Mouse (Mus musculus) thymus, postnatal 0 days (tissue): ENCODE data around the gene Anxa9. TPM values are rescaled to one million over a fixed set of nuclear protein-coding genes. Genes with fewer than 3 reads are reported as not detected.
"Not testable (repeated sequence)": the region's sequence is repeated elsewhere in the genome, so short reads cannot be mapped to it uniquely, and the experiment has no call there.

ENCODE experiments used
- DNase-seq: peaks from one replicate; pipeline ENCODE4 v3.0.0-alpha.2; 2015; ENCODE audit warnings: low spot score
- polyA plus RNA-seq: library from polyadenylated mRNA; unstranded; fragments of >200 nt; fragmentation: Nextera tagmentation; extraction: Ambion mirVana; gene quantifications from 2 replicates; pipeline ENCODE4 v1.2.1, GENCODE M21; 2015

Gene Anxa9
- polyA plus RNA-seq = 0.50 and 0.73 TPM in 2 replicates

DNA sequence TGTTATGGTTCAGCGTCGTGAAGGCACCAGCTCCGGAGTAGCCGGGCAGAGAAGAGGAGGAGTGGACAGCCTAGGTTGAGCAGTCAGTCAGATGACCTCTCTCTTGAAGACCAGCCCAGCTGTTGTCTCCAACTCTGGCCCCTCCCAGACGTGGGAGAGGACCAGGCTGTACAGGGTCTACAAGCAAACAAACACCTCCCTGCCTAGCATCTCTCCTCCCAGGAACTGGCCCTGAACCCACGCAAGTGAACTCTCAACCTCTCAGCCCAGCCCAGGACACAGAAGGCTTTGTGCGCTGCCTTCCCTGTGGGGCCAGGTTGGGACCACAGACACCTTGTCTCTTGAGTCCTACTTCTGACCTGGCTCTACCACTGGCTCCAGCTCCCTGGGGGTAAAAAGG is at the start of gene Anxa9:
Gene Anxa9, minus strand, starts transcription at position 77 of the 400 bp plus-strand sequence.
- DNase-seq = no peak

- DNase-seq = not testable (repeated sequence)
These were observed 49.1 kb upstream of the Anxa9 start for GRCm38 (mm10) chr3:95355911-95356544.

GRCm38 (mm10) chr3:95349491-95349890 is 42.5 kb upstream of the Anxa9 start:
- DNase-seq = peak; percentile 71

- not testable (repeated sequence) for DNase-seq
These were observed 41.4 kb upstream of the Anxa9 start for GRCm38 (mm10) chr3:95348343-95348742.

DNA sequence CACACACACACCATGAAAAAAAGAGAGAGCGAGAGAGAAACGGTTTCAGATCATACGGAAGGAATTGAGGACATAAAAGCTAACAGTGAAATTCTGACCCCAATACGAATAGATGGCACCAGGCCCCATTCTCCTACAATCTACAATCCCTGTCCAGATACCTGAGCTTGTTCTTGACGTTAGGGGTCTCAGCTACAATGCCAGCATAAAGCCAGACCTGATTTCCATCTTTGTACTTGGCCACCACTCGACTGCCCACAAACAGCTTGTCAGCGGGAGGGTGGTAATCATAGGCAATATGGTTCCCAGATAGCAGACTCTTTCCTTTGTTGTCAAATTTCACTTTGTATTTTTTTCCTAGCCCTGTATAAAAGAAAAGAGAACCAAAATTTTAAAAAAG is 39.5 kb upstream of the Anxa9 start:
- no peak for DNase-seq

- not testable (repeated sequence) for DNase-seq
These were observed 36.5 kb upstream of the Anxa9 start for GRCm38 (mm10) chr3:95343356-95344000.

DNA sequence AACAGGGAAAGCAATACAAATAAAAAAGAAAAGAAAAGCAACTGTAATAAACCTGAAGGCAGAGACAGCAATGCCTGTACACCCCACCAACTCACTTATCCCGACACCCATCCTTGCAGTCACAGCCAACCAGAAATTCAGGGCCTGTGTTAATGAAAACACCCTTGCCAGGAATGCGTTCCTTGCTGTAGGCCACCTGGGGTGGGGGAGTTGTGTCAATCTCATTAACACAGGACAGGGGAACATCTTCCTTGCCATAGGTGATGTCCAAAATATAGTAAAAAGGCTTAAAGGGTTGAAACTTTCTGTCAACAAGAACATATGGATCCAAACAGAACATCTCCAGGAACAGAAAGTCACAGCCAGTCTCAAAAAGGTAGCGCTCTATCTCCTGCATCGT is 31.3 kb upstream of the Anxa9 start:
- DNase-seq = no peak

DNA sequence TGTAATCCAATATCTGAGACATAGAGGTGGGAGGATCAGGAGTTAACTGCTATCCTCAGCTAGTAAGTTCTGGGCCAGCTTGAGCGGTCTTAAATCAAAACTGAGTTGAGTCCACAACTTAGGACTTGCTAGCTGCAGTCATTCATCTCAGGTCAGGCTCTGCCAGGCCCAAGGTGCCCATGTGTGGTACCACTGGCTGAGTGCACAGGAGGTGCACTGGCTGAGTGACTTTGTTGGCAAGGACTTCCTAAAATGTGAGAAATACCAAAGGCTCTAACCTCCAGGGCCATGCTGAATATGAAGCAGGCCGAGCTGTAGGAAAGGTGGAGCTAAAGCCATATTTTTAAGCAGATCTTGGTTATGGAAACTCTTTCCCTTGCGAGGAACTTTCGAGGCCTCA is 30.4 kb upstream of the Anxa9 start:
- DNase-seq = no peak

- no peak for DNase-seq
These were observed 24.6 kb upstream of the Anxa9 start for GRCm38 (mm10) chr3:95331528-95331927.

DNA sequence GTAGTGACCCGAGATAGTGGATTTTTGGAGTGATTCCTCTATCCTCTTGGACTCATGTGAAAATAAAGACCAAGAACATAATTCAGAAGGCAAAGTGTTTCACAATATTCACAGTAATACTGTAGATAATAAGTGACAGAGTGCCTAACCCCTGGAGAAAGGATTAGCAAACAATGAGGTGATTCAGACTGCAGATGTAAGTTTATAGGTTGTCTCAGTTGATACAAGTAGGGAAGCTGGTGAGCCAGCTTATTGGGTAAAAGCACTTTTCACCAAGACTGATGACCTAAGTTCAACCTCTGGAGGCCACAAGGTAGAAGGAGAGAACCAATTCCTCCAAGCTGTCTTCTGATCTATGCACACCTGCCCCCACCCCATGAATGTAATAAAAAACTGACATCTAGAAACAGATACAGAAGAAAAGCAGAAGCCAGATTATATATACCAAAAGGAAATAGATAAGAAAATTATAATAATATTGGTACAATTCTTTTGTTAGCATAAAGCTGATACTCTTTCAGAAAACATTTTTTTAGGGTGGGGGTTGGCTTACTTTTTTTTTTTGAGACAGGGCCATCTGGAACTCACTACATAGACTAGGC is 21.9 kb upstream of the Anxa9 start:
- DNase-seq = no peak

- no peak for DNase-seq
These were observed 17.6 kb upstream of the Anxa9 start for GRCm38 (mm10) chr3:95324454-95325144.

DNA sequence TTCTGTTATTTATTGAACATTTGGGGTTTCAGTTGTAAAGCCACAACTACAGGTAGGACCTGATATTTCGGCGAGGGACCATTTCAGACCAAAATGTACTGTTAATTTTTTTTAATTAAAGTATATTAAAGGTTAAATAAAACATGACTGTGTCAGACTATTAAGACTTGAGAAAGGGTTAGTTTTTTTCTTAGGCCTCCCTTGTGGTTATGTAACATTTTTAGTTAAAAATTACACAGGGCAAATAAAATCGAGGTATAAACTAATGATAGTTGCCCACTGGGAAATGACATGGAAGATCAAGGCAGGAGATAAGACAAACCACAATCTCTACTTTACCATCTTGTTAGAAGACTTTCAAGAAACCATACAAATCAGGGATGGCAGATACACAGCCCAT is 16.5 kb upstream of the Anxa9 start:
- DNase-seq = no peak

DNA sequence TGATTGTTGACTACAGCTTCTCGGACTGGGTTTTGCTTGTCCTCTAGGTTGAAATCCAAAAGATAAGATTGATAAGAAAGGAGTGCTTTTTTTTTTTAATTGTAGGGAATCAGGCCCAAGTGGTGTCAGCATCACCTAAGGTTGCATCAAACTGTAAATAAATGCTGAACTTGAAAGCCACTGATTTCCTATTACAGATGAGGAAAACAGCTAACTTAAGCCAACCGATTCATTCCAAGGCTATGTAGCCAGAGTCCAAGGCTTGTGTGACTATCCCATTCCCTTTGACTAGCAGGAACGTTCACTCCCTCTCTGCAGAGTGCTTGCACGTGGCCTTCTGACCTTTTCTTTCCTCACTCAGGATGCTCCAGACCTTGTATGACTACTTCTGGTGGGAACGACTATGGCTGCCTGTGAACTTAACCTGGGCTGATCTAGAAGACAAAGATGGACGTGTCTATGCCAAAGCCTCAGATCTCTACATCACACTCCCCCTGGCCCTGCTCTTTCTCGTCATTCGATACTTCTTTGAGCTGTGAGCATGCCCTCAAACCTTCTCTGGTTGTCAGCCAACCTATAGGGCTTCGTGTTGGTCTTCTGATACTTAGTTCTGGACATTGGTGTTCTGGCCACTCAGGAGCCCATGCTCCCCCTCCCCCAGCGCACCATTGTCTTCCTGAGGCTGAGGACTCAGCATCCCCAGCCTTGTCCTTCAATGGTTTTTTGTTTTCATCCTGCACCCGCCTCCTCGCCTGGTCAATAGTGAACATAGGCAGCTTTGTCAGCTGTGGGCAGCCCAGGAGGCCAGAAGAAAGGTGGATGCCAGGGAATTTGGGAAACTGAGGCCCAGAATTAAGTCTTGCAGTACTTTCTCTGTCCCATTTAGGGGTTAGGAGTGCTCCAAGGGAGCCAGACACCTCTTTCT is 13.0 kb upstream of the Anxa9 start:
- no peak for DNase-seq

GRCm38 (mm10) chr3:95319110-95319509 is 12.1 kb upstream of the Anxa9 start:
- no peak for DNase-seq

DNA sequence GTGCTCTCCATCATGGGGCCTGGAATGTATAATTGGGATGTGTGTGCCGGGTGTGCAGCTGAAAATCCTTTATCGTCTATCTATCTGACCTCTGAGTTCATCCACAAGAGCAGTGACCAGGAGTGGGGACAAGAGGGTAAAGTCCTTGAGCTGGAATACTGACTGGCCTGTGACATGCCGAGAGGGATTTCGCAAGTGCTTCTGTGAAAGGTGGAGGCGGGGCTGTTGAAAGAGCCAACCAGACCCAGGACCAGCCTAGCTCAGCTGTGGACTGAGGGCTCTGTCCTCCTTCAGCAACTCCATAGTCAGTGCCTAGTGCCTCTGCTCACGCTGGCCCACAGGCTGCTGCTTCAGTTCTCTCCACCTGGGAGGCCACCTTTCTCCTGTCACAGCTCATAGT is 11.6 kb upstream of the Anxa9 start:
- DNase-seq = no peak

GRCm38 (mm10) chr3:95317414-95318080 is 10.6 kb upstream of the Anxa9 start:
- peak; percentile 61 for DNase-seq

GRCm38 (mm10) chr3:95315844-95316550 is 9.0 kb upstream of the Anxa9 start:
- no peak for DNase-seq

DNA sequence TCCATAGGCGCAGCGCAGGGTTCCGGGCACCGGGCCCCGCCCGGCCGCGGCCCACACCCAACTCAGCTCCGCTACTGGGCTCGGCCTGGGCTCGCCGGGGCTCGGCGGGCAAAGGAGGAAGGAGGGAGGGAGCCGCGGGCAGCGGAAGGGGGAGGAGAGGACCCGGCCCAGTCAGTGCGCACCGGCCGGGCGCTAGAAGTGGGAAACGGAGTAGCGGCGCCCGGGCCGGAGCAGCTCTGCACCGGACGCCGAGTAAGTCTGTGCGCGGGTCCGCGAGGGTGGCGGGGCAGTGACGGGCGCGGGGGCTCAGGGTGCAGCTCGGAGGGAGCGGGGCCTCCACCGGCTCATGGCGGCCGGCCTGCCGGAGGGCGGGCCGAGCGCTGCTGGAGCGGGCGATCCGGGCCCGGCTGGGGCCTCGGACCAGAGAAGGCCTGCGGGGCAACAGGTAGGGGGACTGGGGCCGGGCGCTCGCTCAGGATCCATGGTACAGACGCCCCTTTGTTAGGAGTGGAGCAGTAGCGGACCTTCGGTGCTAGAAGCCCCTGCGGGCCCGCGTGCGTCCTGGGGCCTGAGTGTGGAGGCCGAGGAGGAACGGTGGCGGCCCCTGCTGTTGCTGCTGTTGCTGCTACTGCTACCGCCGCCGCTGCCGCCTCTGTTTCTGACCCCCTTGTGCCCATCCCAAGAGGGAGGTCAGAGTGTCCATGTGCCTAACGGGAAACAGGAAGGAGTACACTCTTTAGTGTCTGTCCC is 8.3 kb upstream of the Anxa9 start:
- peak; percentile 88 for DNase-seq

DNA sequence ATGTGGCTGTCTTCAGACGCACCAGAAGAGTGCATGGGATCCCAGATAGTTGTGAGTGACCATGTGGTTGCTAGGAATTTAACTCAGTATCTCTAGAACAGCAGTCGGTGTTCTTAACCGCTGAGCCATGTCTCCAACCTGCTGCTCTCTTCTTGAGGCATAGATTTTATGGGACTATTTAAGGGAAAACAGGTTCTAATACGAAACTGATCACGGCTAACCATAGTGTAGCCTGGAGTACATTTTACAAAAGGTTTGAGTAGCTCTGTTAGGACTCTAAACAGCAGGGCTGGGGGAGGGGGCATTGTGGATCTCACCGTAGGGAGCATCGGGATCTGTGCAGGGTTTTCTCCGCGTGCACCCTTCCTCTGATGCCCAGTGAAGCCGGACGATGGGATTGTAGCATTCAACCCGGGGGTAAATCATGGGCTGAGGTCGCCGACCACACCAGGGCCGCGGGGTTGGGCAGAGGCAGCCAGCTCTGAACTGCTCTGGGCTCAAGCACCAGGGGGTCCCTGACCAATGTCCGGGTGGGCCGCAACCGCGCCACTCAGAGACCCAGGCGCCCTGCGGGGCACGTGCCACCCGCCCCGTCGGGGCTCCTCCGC is 7.6 kb upstream of the Anxa9 start, which contains the start of gene Cers2:
Gene Cers2, plus strand, starts transcription at position 306 of the 608 bp plus-strand sequence.
- no peak for DNase-seq
